Mouse (Mus musculus): ENCODE data around the gene Map3k1. TPM values are rescaled to one million over a fixed set of nuclear protein-coding genes. Genes with fewer than 3 reads are reported as not detected.

The Map3k1 gene
- polyA plus RNA-seq, 1 experiment from 2014 or later, result 15.6 TPM

DNA sequence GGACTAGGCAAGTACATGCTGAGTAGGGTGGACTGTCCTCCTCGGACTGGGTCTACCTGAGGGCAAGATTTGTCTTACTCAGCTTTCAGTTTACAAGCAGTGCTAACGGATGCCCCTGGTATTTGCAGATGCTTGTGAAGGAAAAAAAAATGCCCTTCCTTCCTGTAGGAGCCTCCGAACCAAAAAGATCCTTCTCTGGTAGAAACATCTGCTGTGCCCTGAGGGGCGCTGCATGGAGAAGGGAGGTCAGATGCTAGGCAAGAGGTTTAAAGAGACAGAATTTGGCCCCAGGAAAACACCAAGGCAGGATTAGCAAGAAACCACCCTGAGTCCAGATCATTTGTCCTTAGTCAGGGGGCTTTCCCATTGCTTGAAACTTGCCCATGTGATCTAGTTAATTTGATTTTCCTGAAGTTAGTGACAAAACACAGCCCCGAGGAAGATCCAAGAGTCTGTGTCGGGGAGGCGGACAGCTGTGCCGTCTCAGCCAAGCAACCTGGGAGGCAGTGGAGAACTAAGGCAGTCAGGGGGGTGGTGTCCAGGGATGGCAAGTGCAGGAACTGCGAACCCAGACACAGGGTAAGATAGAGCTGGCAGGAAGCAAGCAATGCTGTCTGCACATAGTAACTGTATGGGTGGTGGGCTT is 19.2 kb downstream of the Map3k1 start:
- DNase-seq (peak; percentile 28), ATAC-seq (ENCODE audit: low FRiP score, low TSS enrichment) (no peak)
- H3K36me3 ChIP-seq (ENCODE audit: control insufficient read depth, insufficient read depth, low read length), result no peaks in the 10 kb centered on the region
- H3K9ac ChIP-seq (replicated peaks; ENCODE audit: low read length), result no peak overlapping the region
- no peaks in the 10 kb centered on the region for H3K27me3 ChIP-seq (ENCODE audit: control insufficient read depth, insufficient read depth, low read length)
- no peak overlapping the region for H3K4me3 ChIP-seq (replicated peaks; ENCODE audit: low read depth, low read length)
- WGBS, result 39% methylated on average over 9 of the region's 9 CpGs
- no peak overlapping the region for H3K4me2 ChIP-seq (ENCODE audit: low read length)
- H3K27ac ChIP-seq (replicated peaks; ENCODE audit: low read depth, low read length), result no peak overlapping the region
- no peaks in the 10 kb centered on the region for H3K9me3 ChIP-seq (ENCODE audit: control insufficient read depth, low read length)
- peaks cover 22% of the 10 kb centered on the region for H3K4me1 ChIP-seq (ENCODE audit: control insufficient read depth, insufficient read depth, low read length)

DNA sequence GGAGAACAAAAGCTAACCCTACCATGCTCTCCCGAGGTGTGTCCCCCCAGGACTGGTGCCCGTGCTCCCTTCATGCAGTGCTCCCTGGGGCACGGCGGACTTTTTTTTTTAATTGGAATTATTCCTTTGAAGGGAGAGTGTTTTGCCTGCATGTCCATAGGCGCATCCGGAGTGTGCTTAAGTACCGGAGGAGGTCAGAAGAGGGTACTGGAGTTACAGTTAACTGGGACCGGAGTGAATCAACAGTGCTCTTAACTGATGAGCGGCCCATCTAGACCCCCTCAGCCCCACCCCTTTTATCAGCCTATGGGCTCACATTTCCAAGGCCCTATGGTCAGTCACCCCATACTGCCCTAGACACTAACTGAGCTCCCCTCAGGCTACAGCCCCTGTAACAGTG is 19.9 kb downstream of the Map3k1 start:
- H3K4me2 ChIP-seq (ENCODE audit: low read length), result no peak overlapping the region

DNA sequence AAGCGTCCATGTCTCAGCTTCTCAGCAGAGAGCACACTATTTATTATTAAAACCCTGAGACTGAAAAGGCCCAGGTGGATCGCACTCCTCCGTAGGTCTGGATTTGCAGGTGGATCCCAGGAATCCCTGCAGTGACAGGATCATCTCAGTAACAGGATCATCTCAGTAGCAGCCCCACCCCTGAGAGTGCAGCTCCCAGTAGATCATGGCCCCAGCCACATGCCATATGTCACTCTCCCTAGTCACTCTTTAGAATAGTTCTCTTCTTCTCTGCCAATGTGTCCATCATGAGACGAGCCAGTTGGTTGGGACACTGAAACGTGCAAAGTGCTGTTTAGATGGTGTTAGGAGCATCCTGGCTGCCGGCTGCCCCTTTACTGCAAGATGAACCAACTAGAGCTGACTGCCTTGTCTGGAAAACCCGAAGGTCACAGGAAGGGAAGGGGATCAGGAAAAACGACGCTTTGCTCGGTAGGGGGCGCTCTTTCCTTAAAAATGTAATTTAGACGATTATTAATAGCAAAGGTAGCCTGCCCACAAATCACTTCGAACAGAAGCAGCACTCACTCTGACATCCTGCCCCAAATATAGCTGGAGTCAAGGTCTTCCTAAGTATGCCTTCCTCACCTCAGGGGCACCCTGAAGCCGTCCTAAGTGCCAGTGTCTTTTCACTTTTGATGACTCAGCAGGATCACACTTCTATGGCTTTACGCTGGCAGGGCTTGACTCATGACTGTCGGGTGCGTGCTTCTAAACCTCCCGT is 20.8 kb downstream of the Map3k1 start:
- DNase-seq (peak; percentile 96), ATAC-seq (ENCODE audit: low FRiP score, low TSS enrichment) (peak; percentile 58; the same call in 1 of the 2 replicates)
- no peaks in the 10 kb centered on the region for H3K27me3 ChIP-seq (ENCODE audit: control insufficient read depth, insufficient read depth, low read length)
- H3K4me3 ChIP-seq (replicated peaks; ENCODE audit: low read depth, low read length), result no peak overlapping the region
- H3K27ac ChIP-seq (replicated peaks; ENCODE audit: low read depth, low read length), result no peak overlapping the region
- WGBS, result 37% methylated on average over 18 of the region's 18 CpGs
- no peaks in the 10 kb centered on the region for H3K36me3 ChIP-seq (ENCODE audit: control insufficient read depth, insufficient read depth, low read length)
- H3K4me2 ChIP-seq (ENCODE audit: low read length), result no peak overlapping the region
- peaks cover 22% of the 10 kb centered on the region for H3K4me1 ChIP-seq (ENCODE audit: control insufficient read depth, insufficient read depth, low read length)
- no peaks in the 10 kb centered on the region for H3K9me3 ChIP-seq (ENCODE audit: control insufficient read depth, low read length)
- H3K9ac ChIP-seq (replicated peaks; ENCODE audit: low read length), result no peak overlapping the region

More for the DNA sequence above, 19.9 kb downstream of the Map3k1 start:
- H3K27ac ChIP-seq (replicated peaks; ENCODE audit: low read depth, low read length), result no peak overlapping the region
- H3K27me3 ChIP-seq (ENCODE audit: control insufficient read depth, insufficient read depth, low read length), result no peaks in the 10 kb centered on the region
- no peak overlapping the region for H3K9ac ChIP-seq (replicated peaks; ENCODE audit: low read length)
- no peak overlapping the region for H3K4me3 ChIP-seq (replicated peaks; ENCODE audit: low read depth, low read length)
- H3K4me1 ChIP-seq (ENCODE audit: control insufficient read depth, insufficient read depth, low read length), result peaks cover 22% of the 10 kb centered on the region
- H3K36me3 ChIP-seq (ENCODE audit: control insufficient read depth, insufficient read depth, low read length), result no peaks in the 10 kb centered on the region
- no peak for DNase-seq
- WGBS, result 76% methylated on average over 9 of the region's 9 CpGs
- H3K9me3 ChIP-seq (ENCODE audit: control insufficient read depth, low read length), result no peaks in the 10 kb centered on the region
- ATAC-seq (ENCODE audit: low FRiP score, low TSS enrichment), result no peak

GRCm38 (mm10) chr13:111786584-111786983 is 22.2 kb downstream of the Map3k1 start:
- H3K4me3 ChIP-seq (replicated peaks; ENCODE audit: low read depth, low read length), result no peak overlapping the region
- H3K27ac ChIP-seq (replicated peaks; ENCODE audit: low read depth, low read length), result no peak overlapping the region
- no peak overlapping the region for H3K9ac ChIP-seq (replicated peaks; ENCODE audit: low read length)
- ATAC-seq (ENCODE audit: low FRiP score, low TSS enrichment), result no peak
- peaks cover 22% of the 10 kb centered on the region for H3K4me1 ChIP-seq (ENCODE audit: control insufficient read depth, insufficient read depth, low read length)
- no peak for DNase-seq
- no peaks in the 10 kb centered on the region for H3K36me3 ChIP-seq (ENCODE audit: control insufficient read depth, insufficient read depth, low read length)
- H3K9me3 ChIP-seq (ENCODE audit: control insufficient read depth, low read length), result no peaks in the 10 kb centered on the region
- WGBS, result 96% methylated on average over 7 of the region's 7 CpGs
- no peak overlapping the region for H3K4me2 ChIP-seq (ENCODE audit: low read length)
- H3K27me3 ChIP-seq (ENCODE audit: control insufficient read depth, insufficient read depth, low read length), result no peaks in the 10 kb centered on the region

GRCm38 (mm10) chr13:111783451-111783850 is 25.3 kb downstream of the Map3k1 start:
- ATAC-seq (ENCODE audit: low FRiP score, low TSS enrichment) (no peak), DNase-seq (no peak)
- 91% methylated on average over 8 of the region's 8 CpGs for whole genome bisulfite sequencing
- Histone ChIP-seq H3K36me3 (ENCODE audit: control insufficient read depth, insufficient read depth, low read length) (no peaks in the 10 kb centered on the region), H3K9me3 (ENCODE audit: control insufficient read depth, low read length) (no peaks in the 10 kb centered on the region), H3K4me1 (ENCODE audit: control insufficient read depth, insufficient read depth, low read length) (no peaks in the 10 kb centered on the region), H3K4me3 (replicated peaks; ENCODE audit: low read depth, low read length) (no peak overlapping the region), H3K9ac (replicated peaks; ENCODE audit: low read length) (no peak overlapping the region), H3K27ac (replicated peaks; ENCODE audit: low read depth, low read length) (no peak overlapping the region), H3K4me2 (ENCODE audit: low read length) (no peak overlapping the region), H3K27me3 (ENCODE audit: control insufficient read depth, insufficient read depth, low read length) (no peaks in the 10 kb centered on the region)

GRCm38 (mm10) chr13:111779471-111779870 is 29.3 kb downstream of the Map3k1 start:
- Histone ChIP-seq H3K27ac (replicated peaks; ENCODE audit: low read depth, low read length) (no peak overlapping the region), H3K9ac (replicated peaks; ENCODE audit: low read length) (no peak overlapping the region), H3K4me3 (replicated peaks; ENCODE audit: low read depth, low read length) (no peak overlapping the region), H3K36me3 (ENCODE audit: control insufficient read depth, insufficient read depth, low read length) (peaks cover 9% of the 10 kb centered on the region; the same call in 1 of the 2 replicates), H3K4me1 (ENCODE audit: control insufficient read depth, insufficient read depth, low read length) (peaks cover 6% of the 10 kb centered on the region; the same call in 1 of the 2 replicates), H3K4me2 (ENCODE audit: low read length) (no peak overlapping the region), H3K27me3 (ENCODE audit: control insufficient read depth, insufficient read depth, low read length) (no peaks in the 10 kb centered on the region), H3K9me3 (ENCODE audit: control insufficient read depth, low read length) (no peaks in the 10 kb centered on the region)
- DNase-seq (no peak), ATAC-seq (ENCODE audit: low FRiP score, low TSS enrichment) (no peak; the same call in 1 of the 2 replicates)
- WGBS, result 94% methylated on average over 5 of the region's 5 CpGs

DNA sequence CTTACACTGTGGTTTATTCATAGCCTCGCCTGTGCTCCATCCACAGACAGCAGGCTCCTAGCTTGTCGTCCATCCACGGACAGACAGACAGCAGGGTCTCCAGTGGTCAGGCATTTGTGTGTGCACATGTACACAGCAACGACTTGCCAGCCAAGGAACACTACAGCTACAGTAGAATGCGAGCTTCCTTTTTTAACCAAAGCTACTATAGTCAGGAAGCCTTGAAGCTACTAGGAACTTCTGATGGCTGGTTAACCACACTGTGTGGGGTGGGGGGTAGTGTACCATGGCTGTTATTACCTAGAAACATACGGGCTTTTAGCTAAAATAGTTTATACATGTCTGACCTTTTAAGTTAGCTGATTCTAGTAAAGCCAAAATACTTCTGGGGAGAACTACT is 30.2 kb downstream of the Map3k1 start:
- H3K27ac ChIP-seq (replicated peaks; ENCODE audit: low read depth, low read length), result no peak overlapping the region
- H3K27me3 ChIP-seq (ENCODE audit: control insufficient read depth, insufficient read depth, low read length), result no peaks in the 10 kb centered on the region
- no peaks in the 10 kb centered on the region for H3K9me3 ChIP-seq (ENCODE audit: control insufficient read depth, low read length)
- 81% methylated on average over 6 of the region's 6 CpGs for WGBS
- H3K4me1 ChIP-seq (ENCODE audit: control insufficient read depth, insufficient read depth, low read length), result peaks cover 6% of the 10 kb centered on the region; the same call in 1 of the 2 replicates
- ATAC-seq (ENCODE audit: low FRiP score, low TSS enrichment) (no peak), DNase-seq (no peak)
- H3K4me3 ChIP-seq (replicated peaks; ENCODE audit: low read depth, low read length), result no peak overlapping the region
- peaks cover 9% of the 10 kb centered on the region; the same call in 1 of the 2 replicates for H3K36me3 ChIP-seq (ENCODE audit: control insufficient read depth, insufficient read depth, low read length)
- no peak overlapping the region for H3K4me2 ChIP-seq (ENCODE audit: low read length)
- no peak overlapping the region for H3K9ac ChIP-seq (replicated peaks; ENCODE audit: low read length)

DNA sequence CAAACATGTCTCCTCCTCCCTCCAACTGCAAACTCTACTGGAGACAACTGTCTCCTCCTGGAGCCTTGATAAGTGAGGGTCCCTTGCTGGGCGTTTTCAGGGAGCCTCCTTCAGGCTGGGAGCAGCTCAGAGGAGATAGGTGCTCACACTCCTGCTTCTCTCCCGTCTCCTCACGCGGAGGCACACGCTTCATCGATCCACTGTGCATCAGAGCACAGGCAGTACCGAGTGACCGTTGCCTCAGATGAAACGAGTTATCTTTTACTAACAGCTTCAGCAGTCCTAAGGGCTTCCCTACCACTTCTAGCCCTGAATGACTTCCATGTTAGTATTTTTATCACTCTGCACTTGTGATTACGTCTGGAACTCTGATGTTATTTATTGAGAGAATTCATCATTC is 30.9 kb downstream of the Map3k1 start:
- Histone ChIP-seq H3K4me3 (replicated peaks; ENCODE audit: low read depth, low read length) (no peak overlapping the region), H3K9me3 (ENCODE audit: control insufficient read depth, low read length) (no peaks in the 10 kb centered on the region), H3K9ac (replicated peaks; ENCODE audit: low read length) (no peak overlapping the region), H3K4me2 (ENCODE audit: low read length) (no peak overlapping the region), H3K36me3 (ENCODE audit: control insufficient read depth, insufficient read depth, low read length) (peaks cover 13% of the 10 kb centered on the region; the same call in 1 of the 2 replicates), H3K4me1 (ENCODE audit: control insufficient read depth, insufficient read depth, low read length) (peaks cover 6% of the 10 kb centered on the region; the same call in 1 of the 2 replicates), H3K27ac (replicated peaks; ENCODE audit: low read depth, low read length) (no peak overlapping the region), H3K27me3 (ENCODE audit: control insufficient read depth, insufficient read depth, low read length) (no peaks in the 10 kb centered on the region)
- WGBS, result 58% methylated on average over 10 of the region's 10 CpGs
- no peak for ATAC-seq (ENCODE audit: low FRiP score, low TSS enrichment)
- no peak for DNase-seq

Measured in midbrain, embryonic 14.5 days (tissue).